Mouse (Mus musculus): ENCODE data around the gene Gm21028. TPM values are rescaled to one million over a fixed set of nuclear protein-coding genes. Genes with fewer than 3 reads are reported as not detected.
"Not testable (repeated sequence)": the region's sequence is repeated elsewhere in the genome, so short reads cannot be mapped to it uniquely, and the experiment has no call there.

Gm21028 gene
- total RNA-seq (2021) = not detected
- long read RNA-seq, experiment 1 = 0 reads
- long read RNA-seq, experiment 2 = 0 reads

DNA sequence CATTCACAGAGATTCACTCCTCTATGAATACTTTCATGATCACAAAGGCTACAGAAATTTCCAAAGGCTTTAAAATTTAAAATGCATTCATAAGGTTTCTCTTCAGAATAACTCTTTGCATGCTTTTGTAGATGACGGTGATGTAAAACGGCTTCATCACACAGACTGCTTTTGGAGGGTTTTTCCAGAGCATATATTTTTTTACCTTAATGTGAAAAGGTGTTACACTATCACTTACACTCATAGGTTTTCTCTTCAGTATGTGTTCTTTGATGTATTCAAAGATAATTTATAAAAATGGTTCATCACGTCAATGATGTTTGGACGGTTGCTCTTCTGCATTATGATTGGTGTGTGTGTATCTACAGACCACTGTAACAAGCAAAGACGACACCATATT lies at the start of gene Gm21028:
Gene Gm21028 (minus strand): TSS at position 101 of the 400 bp plus-strand sequence.
- no peak for DNase-seq (ENCODE audit: low spot score in 2 of 2)

DNA sequence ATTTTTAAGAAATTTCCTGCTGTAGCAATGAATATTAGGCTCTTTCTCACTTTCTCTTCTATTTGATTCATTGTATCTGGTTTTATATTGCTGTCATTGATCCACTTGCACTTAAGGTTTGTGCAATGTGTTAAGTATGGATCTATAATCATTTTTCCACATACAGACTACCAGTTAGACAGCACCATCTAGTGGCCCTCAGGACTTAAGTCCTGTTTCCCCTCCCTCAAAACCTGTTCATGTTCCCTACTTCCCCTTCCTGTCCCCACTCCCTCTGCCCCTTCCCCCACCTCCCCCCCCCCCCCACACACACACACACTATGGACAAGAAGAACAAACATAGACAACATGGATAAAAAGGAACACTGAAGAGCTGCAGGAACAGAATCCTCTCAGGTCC lies 17.3 kb upstream of the Gm21028 start:
- DNase-seq (ENCODE audit: low spot score in 2 of 2) = not testable (repeated sequence)

DNA sequence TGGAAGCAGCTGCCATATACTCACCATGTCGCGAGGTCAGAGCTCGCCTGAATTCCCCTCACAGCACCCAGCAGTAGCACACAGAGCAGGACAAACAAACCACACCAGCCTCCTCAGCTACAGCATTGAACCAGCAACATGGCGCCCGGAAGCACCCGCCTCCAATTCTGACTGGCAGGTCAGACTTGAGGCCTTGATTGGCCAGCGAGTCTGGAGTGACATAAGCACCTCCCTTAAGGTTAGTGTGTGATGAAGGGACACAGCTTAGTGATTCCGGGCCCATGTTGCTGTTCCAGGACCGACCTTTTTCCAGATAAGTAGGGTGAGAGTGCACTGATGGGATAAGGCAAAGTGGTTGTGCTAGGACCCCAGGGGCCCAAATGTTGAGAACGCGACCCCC lies 14.0 kb upstream of the Gm21028 start, which contains the start of gene Zfp977:
Gene Zfp977 (minus strand): TSS at position 135 of the 400 bp plus-strand sequence.
- not testable (repeated sequence) for DNase-seq (ENCODE audit: low spot score in 2 of 2)

DNA sequence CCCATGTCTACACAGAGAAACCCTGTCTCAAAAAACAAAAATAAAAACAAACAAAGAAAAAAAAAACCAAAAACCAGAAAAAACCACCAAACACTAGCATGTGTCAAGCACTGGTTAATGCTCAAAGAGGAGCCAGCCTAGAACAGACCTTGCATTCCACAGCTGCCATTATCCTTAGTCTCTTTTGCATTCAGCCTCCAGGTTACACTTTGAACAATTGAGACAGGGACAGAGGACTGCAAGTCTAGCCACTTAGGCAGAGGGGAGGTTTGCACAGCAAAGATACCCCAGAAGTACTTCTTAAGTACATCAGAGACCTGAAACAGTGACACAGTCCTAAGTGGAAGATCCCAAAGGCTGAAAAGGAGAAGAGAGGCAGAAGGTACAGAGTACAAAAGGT lies 12.9 kb upstream of the Gm21028 start:
- not testable (repeated sequence) for DNase-seq (ENCODE audit: low spot score in 2 of 2)

DNA sequence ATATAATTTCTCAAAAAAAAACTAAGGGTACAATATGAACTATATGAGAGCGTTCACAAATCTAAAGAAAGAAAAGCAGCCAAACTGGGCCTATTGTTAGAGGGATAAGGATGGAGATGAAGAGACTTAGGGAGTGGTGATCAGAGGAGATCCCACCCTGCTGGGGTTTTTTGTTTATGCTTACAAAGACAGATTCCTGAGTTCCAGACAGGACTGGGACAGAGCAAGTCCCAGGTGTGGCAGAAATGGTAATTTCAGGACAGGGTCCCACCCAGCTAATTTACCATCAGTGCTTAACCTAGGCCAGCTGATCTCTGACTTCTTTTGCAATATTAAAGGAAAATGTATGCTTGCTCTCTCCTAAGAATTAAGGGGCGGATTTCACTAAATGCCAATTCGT lies 26.6 kb downstream of the Gm21028 start:
- DNase-seq (ENCODE audit: low spot score in 2 of 2) = no peak

Small RNAs within 50 kb of the gene (microRNA-seq; reads per million reads assigned to microRNA genes)
- gene Gm24938 (ENCODE audit: borderline number of aligned reads in 2 of 2) = 0 reads per million in 2 experiments

Other genes starting within 250 kb of the Gm21028 start
- gene 4933421I07Rik, start 130.5 kb downstream of the Gm21028 start, total RNA-seq (2021) = not detected
- 10 to 100 TPM; 11.3 to 11.8 TPM for gene Zfp141, start 72.8 kb downstream of the Gm21028 start, total RNA-seq (2021)
- under 1 TPM; 0.63 to 0.77 TPM for gene Zfp977, start 14.0 kb upstream of the Gm21028 start, total RNA-seq (2021)
- 1 to 10 TPM; 3.8 to 4.0 TPM for gene Zfp976, start 64.0 kb upstream of the Gm21028 start, total RNA-seq (2021)
- 1 to 10 TPM; 3.5 to 4.7 TPM for gene Zfp975, start 114.2 kb upstream of the Gm21028 start, total RNA-seq (2021)
- gene Gm17067, start 148.4 kb upstream of the Gm21028 start, total RNA-seq (2021) = under 1 TPM; 0.13 to 0.42 TPM
- not detected for gene Vmn2r62, start 214.9 kb upstream of the Gm21028 start, total RNA-seq (2021)